In the genomic region with DNA sequence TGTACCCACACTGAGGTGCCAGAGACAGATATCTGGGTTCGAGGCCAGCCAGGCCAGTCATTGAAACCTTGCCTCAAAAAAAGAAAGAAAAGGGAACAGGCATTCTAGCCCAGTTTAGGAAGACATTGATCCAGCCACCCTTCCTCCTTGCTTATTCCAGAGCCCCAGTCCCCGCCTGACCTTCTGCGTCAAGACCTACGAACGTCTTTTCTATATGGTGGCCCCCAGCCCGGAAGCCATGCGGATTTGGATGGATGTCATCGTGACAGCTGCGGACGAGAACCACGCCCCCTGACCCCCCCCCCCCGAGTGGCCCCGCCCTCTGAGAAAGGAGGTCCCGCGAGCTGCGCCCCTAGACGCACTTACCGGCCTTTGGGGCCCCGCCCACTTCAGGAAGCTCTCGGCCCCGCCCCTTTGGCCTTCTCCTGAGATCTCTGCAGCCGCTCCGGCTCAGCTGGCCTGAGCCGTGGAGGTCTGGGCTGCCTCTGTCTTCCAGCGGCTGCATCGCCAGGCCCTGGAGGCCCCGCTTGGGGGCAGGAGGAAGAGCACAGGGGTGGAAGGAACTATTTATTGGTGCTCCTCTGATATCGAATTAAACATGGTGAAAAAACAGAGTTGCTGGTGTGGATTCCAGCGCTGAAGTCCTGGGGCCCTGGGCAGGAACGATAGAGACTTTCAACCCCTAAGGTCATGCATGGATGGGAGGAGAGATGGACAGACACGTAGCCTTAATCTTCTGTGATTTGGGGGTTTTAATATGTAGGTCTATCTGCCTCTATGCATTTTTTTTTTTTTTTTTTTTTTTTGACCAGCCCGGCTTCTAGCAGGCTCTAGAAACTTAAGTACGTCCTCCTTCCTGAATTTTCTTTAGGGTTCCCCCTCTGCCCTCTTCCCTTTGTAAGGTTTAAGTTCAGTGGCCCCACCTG, we compare ENCODE assay signal across 8 mouse cellular contexts. TPM values are rescaled to one million over a fixed set of nuclear protein-coding genes. Genes with fewer than 3 reads are reported as not detected.
A peak's percentile ranks its signal among the peaks of the same experiment; 100 is the strongest.
DNase-seq lines count a peak whose midpoint lies in the region; ATAC-seq and TF ChIP-seq lines count a peak whose summit lies in the region.

No protein-coding gene starts in this region.

- H3K4me3 ChIP-seq in liver, embryonic 14.5 days (ENCODE audit: insufficient read depth in 1 of 2, low read depth in 2 of 2, low read length in 2 of 2) = peak overlapping the region; percentile 27 to 46
- H3K4me3 ChIP-seq in stomach, embryonic 15.5 days (replicated peaks) = peak overlapping the region; percentile 32

- no peak overlapping the region; the same call in 1 of the 2 replicates for H3K9ac ChIP-seq in liver, embryonic 14.5 days (replicated peaks)
- no peak overlapping the region for H3K9ac ChIP-seq in stomach, embryonic 15.5 days

- ATAC-seq in frontal cortex, adult (ENCODE audit: low TSS enrichment) = no peak
- ATAC-seq in liver, embryonic 14.5 days (ENCODE audit: insufficient read depth) = peak; percentile 87
- ATAC-seq in stomach, embryonic 15.5 days (ENCODE audit: insufficient read depth, low FRiP score, low read depth) = peak; percentile 89

- DNase-seq in frontal cortex, postnatal 10 days (ENCODE audit: low spot score in 2 of 2) = peak; percentile 49 to 54
- peak; percentile 73 for DNase-seq in embryo, embryonic 11.5 days (ENCODE audit: low read depth, low spot score)
- DNase-seq in heart, adult 18-20 months = peak; percentile 83 to 90
- peak; percentile 79 for DNase-seq in kidney, adult 11 months
- DNase-seq in liver, embryonic 14.5 days (ENCODE audit: low read depth in 3 of 3, low spot score in 3 of 3) = peak; percentile 62 to 68 (median 67)
- DNase-seq in neural tube, embryonic 10.5 days (ENCODE audit: extremely low spot score, low spot score) = peak; percentile 83

- H3K27ac ChIP-seq in liver, embryonic 14.5 days = no peak overlapping the region
- peak overlapping the region; percentile 75 for H3K27ac ChIP-seq in stomach, embryonic 15.5 days

- H3K4me1 ChIP-seq in liver, embryonic 14.5 days (replicated peaks; ENCODE audit: control insufficient read depth in 2 of 2, insufficient read depth in 2 of 2, low read length in 1 of 2) = no peaks in the 10 kb centered on the region
- no peaks in the 10 kb centered on the region for H3K4me1 ChIP-seq in stomach, embryonic 15.5 days

- no peaks in the 10 kb centered on the region for H3K36me3 ChIP-seq in liver, embryonic 14.5 days (replicated peaks; ENCODE audit: control insufficient read depth, insufficient read depth, low read depth)
- H3K36me3 ChIP-seq in stomach, embryonic 15.5 days = no peaks in the 10 kb centered on the region

- peak overlapping the region; percentile 62 for H3K4me2 ChIP-seq in liver, embryonic 14.5 days (ENCODE audit: low read depth)
- H3K4me2 ChIP-seq in stomach, embryonic 15.5 days = peak overlapping the region; percentile 60

- no peaks in the 10 kb centered on the region for H3K27me3 ChIP-seq in liver, embryonic 14.5 days (ENCODE audit: control insufficient read depth, insufficient read depth, low read length)
- no peaks in the 10 kb centered on the region for H3K27me3 ChIP-seq in stomach, embryonic 15.5 days (replicated peaks)

- WGBS in liver, embryonic 14.5 days (ENCODE audit: insufficient replicate concordance) = 7% methylated on average over 33 of the region's 33 CpGs
- 9% methylated on average over 31 of the region's 33 CpGs for WGBS in stomach, embryonic 15.5 days

- TF ChIP-seq EP300 in liver, embryonic 14.5 days (IDR thresholded peaks at IDR 0.05; ENCODE audit: low read depth) = no peak

- TF ChIP-seq CTCF in liver, embryonic 14.5 days (IDR thresholded peaks at IDR 0.05; ENCODE audit: low read depth) = no peak

- no peaks in the 10 kb centered on the region for H3K9me3 ChIP-seq in liver, embryonic 14.5 days (ENCODE audit: control insufficient read depth, low read length)
- H3K9me3 ChIP-seq in stomach, embryonic 15.5 days = no peaks in the 10 kb centered on the region

RNA-seq across cellular contexts. Expression of a gene that starts 7.4 kb away (rescaled TPM):
- total RNA-seq in heart, adult 18-20 months (2021) = not detected
- polyA plus RNA-seq in liver, embryonic 14.5 days (2012; rRNA removed) = 0.03 TPM in 1 of 2 replicates, not detected in the other
- not detected in 2 replicates for polyA plus RNA-seq in liver, embryonic 14.5 days (2014; fragmentation: Nextera tagmentation; extraction: Ambion mirVana)
- polyA plus RNA-seq in stomach, embryonic 15.5 days (2015; fragmentation: Nextera tagmentation; extraction: Ambion mirVana) = 22.6 and 42.2 TPM in 2 replicates

RNA-seq across cellular contexts. Expression of a gene that starts 18.4 kb away (rescaled TPM):
- under 1 TPM; 0.10 to 0.31 TPM for total RNA-seq in heart, adult 18-20 months (2021)
- 0.38 and 0.59 TPM in 2 replicates for polyA plus RNA-seq in liver, embryonic 14.5 days (2012; rRNA removed)
- 0.06 and 0.15 TPM in 2 replicates for polyA plus RNA-seq in liver, embryonic 14.5 days (2014; fragmentation: Nextera tagmentation; extraction: Ambion mirVana)
- polyA plus RNA-seq in stomach, embryonic 15.5 days (2015; fragmentation: Nextera tagmentation; extraction: Ambion mirVana) = 0.43 and 0.54 TPM in 2 replicates

RNA-seq across cellular contexts. Expression of a gene that starts 41.5 kb away (rescaled TPM):
- under 1 TPM in 1 of 2 experiments, not detected in 1; 0.13 TPM for total RNA-seq in heart, adult 18-20 months (2021)
- 0.09 and 0.11 TPM in 2 replicates for polyA plus RNA-seq in liver, embryonic 14.5 days (2012; rRNA removed)
- 0.04 TPM in 1 of 2 replicates, not detected in the other for polyA plus RNA-seq in liver, embryonic 14.5 days (2014; fragmentation: Nextera tagmentation; extraction: Ambion mirVana)
- 4.3 and 5.0 TPM in 2 replicates for polyA plus RNA-seq in stomach, embryonic 15.5 days (2015; fragmentation: Nextera tagmentation; extraction: Ambion mirVana)

RNA-seq across cellular contexts. Expression of a gene that starts 41.6 kb away (rescaled TPM):
- 10 to 100 TPM; 61.2 to 71.1 TPM for total RNA-seq in heart, adult 18-20 months (2021)
- polyA plus RNA-seq in liver, embryonic 14.5 days (2012; rRNA removed) = 14.8 and 16.5 TPM in 2 replicates
- polyA plus RNA-seq in liver, embryonic 14.5 days (2014; fragmentation: Nextera tagmentation; extraction: Ambion mirVana) = 24.8 and 27.3 TPM in 2 replicates
- 31.1 and 37.1 TPM in 2 replicates for polyA plus RNA-seq in stomach, embryonic 15.5 days (2015; fragmentation: Nextera tagmentation; extraction: Ambion mirVana)

RNA-seq across cellular contexts. Expression of a gene that starts 47.5 kb away (rescaled TPM):
- not detected for total RNA-seq in heart, adult 18-20 months (2021)
- polyA plus RNA-seq in liver, embryonic 14.5 days (2012; rRNA removed) = not detected in 2 replicates
- not detected in 2 replicates for polyA plus RNA-seq in liver, embryonic 14.5 days (2014; fragmentation: Nextera tagmentation; extraction: Ambion mirVana)
- 0.21 TPM in 1 of 2 replicates, not detected in the other for polyA plus RNA-seq in stomach, embryonic 15.5 days (2015; fragmentation: Nextera tagmentation; extraction: Ambion mirVana)

Comparison
In these comparisons a context has a peak if more than half of its experiments do, and no peak if none do; other contexts are left out.
1. RNA of a gene that starts 7.4 kb away (polyA plus RNA-seq): 22.6 to 42.2 TPM in stomach, embryonic 15.5 days; 0.03 TPM in liver, embryonic 14.5 days; every median in the first group is over 10 times any median in the second.
2. Peak in every context shown above with its lines, with median percentiles within 50 percentile points of each other: DNase-seq.